Mouse (Mus musculus) heart, adult 8-10 months (tissue): ENCODE data around the gene 4930524J08Rik. TPM values are rescaled to one million over a fixed set of nuclear protein-coding genes. Genes with fewer than 3 reads are reported as not detected.

ENCODE experiments used
- DNase-seq: peaks from one replicate; pipeline ENCODE4 v3.0.0; 2022; ENCODE audit warnings: low spot score
- total RNA-seq, 4 experiments: library from RNA; stranded (reverse); gene quantifications; 2 replicates each; pipeline ENCODE4 v1.2.4; 2022

The 4930524J08Rik gene
- 1 to 10 TPM in 2 of 4 experiments, under 1 TPM in 1, not detected in 1; 0.95 to 1.7 (median 1.5) TPM for total RNA-seq

DNA sequence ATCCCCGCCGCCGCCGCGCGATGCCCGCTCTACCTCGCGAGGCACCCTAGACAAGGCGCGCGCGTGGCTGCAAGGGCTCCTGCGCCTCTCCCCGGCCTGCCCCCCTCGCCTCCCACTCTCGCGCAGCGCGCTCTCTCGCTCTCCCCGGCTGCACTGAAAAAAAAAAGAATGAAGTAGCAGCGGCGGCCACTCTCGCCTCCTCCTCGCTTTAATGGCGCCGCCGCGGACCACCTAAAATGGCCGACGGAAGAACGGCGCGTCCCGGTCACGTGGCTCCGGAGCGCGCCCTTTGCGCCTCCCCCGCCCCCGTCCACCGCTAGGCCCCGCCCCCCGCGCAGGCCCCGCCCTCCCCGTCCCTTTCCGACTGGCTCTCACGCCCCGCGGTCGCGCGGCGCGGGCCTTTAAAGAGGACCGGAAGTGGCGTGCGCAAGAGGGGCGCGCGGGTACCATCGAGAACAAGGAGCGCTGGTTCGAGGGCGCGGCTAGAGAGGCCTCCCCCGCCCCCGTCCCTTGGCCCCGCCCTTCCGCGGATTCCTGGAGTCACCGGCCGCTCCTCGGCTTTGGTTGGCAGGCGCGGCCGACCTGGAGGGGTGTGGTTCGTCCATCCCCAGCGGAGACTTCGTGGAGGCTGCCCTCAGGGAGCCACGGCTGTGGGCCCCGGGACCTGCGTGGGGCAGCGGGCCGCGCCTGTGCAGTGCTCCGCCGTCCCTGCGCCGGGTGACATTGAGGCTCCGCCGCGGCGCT, at the start of gene 4930524J08Rik, which contains the start of gene Hnrnpd:
Gene 4930524J08Rik (plus strand): TSS at position 363 of the 744 bp plus-strand sequence.
Gene Hnrnpd (minus strand): TSS at position 240 of the 744 bp plus-strand sequence.
- peak; percentile 92 for DNase-seq

DNA sequence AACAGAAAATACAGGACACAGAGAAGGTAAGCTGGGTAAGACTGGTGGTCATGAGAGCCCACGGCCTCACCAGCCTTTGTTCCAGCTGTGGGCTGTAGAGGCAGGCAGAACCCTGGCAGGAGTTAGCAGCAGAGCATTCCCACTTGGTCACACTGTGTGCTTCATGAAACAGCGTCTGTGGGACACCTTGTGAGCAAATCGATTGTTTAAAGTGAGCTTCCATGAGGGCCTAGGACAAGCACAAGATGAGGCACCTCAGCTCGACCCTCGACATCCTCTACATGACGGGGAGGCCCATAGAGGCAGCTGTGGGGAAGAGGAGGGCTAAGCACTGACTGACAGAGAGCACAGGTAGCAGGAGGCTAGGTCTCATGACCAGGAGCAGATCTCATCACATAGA, 47.0 kb upstream of the 4930524J08Rik start:
- DNase-seq, result no peak

- DNase-seq, result no peak
These were observed 39.4 kb upstream of the 4930524J08Rik start for GRCm38 (mm10) chr5:99939440-99939839.

DNA sequence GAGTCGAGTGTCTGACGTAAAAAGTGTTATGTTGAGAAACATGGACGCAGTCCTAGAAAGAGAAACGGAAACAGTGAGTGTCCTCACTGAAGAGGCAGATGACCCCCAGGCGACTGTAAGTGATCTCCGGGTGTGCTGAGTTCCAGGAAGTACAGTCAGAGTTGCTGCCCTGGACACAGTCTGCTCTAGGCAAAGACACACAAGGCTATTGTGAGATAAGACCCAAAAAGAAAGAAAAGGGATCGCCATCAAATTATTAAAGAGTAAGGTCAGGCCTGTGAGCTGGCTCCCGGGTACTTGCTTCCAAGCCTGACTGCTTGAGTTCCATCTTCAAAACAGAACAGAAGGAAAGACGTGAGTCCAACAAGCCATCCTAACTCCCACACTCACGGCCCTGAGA, 37.6 kb upstream of the 4930524J08Rik start:
- DNase-seq, result no peak

- no peak for DNase-seq
These were observed 36.9 kb upstream of the 4930524J08Rik start for GRCm38 (mm10) chr5:99941776-99942502.

GRCm38 (mm10) chr5:99952513-99952912, 26.3 kb upstream of the 4930524J08Rik start:
- DNase-seq, result no peak

- no peak for DNase-seq
These were observed 25.0 kb upstream of the 4930524J08Rik start for GRCm38 (mm10) chr5:99953883-99954282.

- no peak for DNase-seq
These were observed 20.2 kb upstream of the 4930524J08Rik start for GRCm38 (mm10) chr5:99958666-99959065.

DNA sequence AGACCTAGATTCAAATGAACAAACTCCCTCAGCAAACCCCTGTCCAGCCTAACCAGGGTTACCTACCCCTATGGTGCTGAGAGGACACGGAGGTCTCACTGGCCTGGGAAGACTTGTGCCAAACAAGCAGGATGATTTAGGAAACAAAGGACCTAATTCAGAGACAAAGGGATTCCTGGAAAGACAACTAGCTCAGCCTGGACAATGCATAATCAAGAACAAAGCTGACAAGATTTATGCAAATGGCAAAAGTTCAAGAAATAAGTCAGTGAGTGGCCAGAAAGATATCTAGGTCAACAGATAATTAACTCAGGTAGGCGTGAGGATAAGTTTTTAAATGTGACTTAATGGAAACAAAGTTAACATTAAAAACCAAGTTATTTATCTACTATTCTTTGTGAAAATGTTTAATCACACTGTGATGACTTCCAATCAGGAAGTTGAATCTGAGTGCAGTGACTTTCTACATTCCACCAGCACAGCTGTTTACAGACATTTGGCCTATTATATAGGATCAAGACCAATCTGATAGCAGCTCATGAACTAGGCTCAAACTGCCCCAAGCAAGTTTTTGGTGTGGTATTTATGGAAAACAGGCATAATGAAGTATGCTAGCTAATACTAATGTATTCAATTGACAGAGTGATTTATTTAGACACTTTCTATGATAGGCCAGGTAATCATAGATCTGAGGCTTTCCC, 19.5 kb upstream of the 4930524J08Rik start:
- no peak for DNase-seq

- no peak for DNase-seq
These were observed 18.9 kb upstream of the 4930524J08Rik start for GRCm38 (mm10) chr5:99959960-99960359.

DNA sequence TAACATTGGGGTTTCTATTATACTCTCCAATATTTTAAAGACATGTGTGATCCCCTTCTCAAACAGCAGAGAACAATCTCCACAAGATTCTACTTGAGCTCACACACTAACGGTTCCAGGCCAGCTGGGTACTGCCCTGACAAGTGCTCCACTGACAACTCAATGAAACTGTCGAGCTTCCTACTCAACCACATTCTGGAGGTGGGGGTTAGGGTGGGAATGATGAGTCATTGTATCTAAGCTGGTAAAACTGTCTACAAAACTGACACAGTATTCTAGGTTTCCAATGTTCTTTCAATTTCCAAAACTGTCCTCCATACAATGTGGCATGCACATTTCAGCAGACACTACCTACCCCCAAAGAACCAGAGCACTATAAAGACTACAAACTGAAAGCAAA, 4.9 kb upstream of the 4930524J08Rik start:
- no peak for DNase-seq

DNA sequence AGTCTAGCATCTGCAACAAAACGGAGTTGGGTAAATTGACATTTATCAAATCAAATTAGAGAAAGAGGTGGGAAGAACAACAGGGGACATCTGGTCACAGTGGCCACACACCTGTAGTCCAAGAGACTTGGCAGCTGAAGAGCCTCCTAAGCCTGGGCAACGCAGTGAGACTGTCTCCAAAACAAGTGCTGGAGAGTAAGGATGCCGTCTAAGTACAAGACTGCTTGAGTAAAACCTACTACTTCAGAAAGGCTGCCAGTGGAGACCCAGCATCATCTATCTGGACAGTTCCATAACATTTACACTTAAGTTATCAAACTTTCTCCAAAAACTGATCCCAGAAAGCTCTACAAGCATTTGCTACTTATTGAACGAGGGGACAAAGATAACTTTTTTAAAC, 3.8 kb upstream of the 4930524J08Rik start:
- no peak for DNase-seq

GRCm38 (mm10) chr5:99975776-99976175, 3.1 kb upstream of the 4930524J08Rik start:
- DNase-seq, result no peak

DNA sequence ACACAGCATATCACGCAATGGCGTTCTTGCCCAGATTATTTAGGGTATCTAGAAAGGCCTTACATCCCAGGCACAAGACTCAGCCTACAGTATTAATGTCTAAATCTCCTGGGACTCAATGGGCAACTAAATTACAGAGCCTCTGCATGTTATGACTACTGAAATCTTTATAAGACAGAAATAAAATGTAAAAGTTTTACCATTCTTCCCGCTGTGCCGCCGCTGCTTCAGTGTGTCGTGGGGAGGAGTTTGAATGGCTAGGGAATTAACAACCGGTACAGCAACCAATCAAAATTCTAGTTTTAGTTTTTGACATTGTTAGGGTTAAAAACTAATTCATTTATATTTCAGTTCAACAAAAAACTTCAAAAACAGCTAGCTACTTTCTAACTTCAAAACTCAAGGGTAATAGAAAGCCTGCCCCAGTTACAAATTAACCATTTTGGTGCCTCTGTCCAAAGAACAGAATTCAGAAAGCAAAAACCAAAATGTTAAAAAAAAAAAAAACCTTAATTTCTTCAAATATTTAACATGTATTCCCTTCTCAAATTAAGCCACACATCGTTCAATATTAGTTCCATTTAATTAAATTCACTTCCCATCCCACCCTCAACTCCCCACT, 2.4 kb upstream of the 4930524J08Rik start:
- DNase-seq, result no peak

DNA sequence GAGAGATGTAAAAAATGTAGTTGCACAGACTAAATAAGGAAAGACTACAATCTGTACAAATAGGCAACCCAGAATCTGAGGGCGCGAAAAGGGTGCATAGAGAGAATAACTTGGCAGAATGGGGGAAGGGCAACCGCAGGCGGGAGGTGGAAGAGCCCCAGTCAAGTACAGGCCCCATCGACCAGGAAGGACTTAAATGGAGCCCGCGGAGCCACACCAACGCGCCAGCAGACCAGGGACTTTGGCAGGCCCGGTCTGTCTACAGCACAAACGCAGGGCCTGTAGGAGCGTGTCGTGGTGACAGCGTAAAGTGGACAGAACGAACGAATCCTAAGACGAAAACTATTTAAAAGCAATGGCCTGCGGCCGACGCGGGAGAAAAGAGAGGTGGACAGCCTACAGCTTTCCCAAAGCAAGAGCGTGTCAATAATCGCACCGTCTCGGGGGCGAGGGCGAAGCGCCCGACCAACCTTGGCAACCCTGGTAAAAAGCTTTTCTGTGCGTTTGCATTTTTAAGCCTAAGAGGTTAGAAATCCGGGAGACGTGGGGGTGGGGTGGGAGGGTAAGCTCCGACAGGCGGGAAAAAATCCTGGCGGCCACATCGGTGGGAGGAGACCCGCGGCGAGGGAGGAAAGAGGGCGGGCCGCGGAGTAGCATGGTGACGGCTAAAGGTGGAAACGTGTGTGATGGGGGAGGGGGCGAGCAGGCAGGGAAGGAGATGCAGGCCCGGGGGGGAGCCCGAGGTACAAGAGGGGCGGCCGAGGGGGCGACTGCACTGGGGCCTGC, 1.2 kb upstream of the 4930524J08Rik start:
- peak; percentile 81 for DNase-seq

- no peak for DNase-seq
These were observed 4.7 kb downstream of the 4930524J08Rik start for GRCm38 (mm10) chr5:99983452-99984061.

GRCm38 (mm10) chr5:99994166-99994565, 15.3 kb downstream of the 4930524J08Rik start:
- no peak for DNase-seq

- no peak for DNase-seq
These were observed 15.8 kb downstream of the 4930524J08Rik start for GRCm38 (mm10) chr5:99994680-99995079.

DNA sequence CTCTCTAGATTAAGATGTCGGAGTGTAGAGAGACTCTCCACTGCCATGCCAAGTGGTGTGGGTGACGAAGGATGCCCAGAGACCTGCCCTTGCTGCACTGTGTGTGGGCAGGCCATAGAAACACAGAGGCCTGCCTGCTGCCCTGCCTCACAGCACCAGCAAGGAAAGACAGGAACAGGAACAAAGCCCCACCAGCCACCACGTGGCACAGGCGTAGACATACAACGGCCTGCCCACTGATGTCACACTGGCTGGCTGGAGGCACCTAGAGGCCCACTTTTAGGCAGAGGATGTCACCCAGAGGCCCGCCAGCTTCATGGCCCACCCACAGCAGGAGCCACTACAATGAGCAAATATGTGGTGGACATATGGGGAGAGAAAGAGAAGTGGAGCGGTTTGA, 21.2 kb downstream of the 4930524J08Rik start:
- DNase-seq, result no peak

DNA sequence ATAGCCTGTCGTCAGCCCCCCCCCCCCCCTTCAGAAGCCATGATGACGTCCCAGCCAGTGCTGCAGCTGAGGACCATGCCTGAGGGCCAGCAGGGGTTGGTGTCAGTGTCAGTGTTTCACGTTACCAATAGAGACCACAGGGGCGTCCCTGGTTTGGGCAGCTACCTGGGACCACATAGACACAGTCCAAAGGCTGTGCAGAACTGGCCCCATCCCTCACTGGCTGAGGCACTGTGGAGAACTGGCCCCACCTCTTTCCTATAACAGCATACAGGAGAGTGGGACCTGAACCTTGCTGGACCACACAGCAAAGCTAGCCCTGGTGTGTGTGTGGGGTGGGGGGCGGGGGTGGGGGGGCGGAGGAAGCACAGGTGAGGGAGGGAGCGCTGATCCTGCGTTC, 21.6 kb downstream of the 4930524J08Rik start:
- DNase-seq, result no peak

DNA sequence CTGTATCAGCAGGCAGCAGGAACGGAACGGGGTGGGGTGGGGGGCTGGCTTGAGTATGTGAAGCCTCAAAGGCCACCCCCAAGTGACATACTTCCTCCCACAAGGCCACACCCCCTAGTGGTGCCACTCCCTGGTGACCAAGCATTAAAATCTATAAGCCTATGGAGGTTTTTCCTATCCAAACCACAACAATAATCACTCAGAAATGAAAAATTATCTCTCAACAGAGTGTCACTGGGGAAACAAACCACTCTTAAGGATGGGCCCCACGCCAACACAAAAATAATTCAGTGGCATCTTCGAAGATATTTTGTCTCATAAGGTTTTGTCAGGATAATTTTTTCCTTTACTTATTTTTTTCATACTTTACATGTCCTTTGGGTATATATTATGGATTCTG, 25.0 kb downstream of the 4930524J08Rik start:
- no peak for DNase-seq
